Mouse (Mus musculus) testis, adult 2 months (tissue): ENCODE measurements around the gene Phtf1. TPM values are rescaled to one million over a fixed set of nuclear protein-coding genes. Genes with fewer than 3 reads are reported as not detected.
A peak's percentile ranks its signal among the peaks of the same experiment; 100 is the strongest.

Experiments
- H3K27ac ChIP-seq: fragments of 200-500 bp; 2 replicates; pipeline ENCODE4 v1.5.1; 2012; ENCODE audit warnings: low read depth, low read length; ENCODE audit not compliant: control insufficient read depth, insufficient read depth
- H3K27me3 ChIP-seq: fragments of 200-500 bp; 2 replicates; pipeline ENCODE4 v1.6.1; 2012; ENCODE audit warnings: mild to moderate bottlenecking, low read length, moderate library complexity; ENCODE audit not compliant: control insufficient read depth, insufficient read depth
- H3K36me3 ChIP-seq: fragments of 200-500 bp; 2 replicates; pipeline ENCODE4 v1.6.1; 2012; ENCODE audit warnings: mild to moderate bottlenecking, low read length; ENCODE audit not compliant: control insufficient read depth, insufficient read depth
- H3K4me1 ChIP-seq: fragments of 200-500 bp; 2 replicates; pipeline ENCODE4 v1.6.1; 2012; ENCODE audit warnings: low read length; ENCODE audit not compliant: control insufficient read depth, insufficient read depth
- H3K4me3 ChIP-seq: fragments of 200-500 bp; 2 replicates; pipeline ENCODE4 v1.5.1; 2012; ENCODE audit warnings: low read depth, mild to moderate bottlenecking, low read length, moderate library complexity, mixed read lengths; ENCODE audit not compliant: control insufficient read depth
- CTCF ChIP-seq: fragments of 200-500 bp; IDR thresholded peaks from 2 replicates; pipeline ENCODE4 v1.5.1; 2012; ENCODE audit warnings: low read depth, mild to moderate bottlenecking, inconsistent platforms, low read length, moderate library complexity; ENCODE audit not compliant: control insufficient read depth, insufficient read depth, insufficient replicate concordance
- POLR2A ChIP-seq: fragments of 200-500 bp; IDR thresholded peaks from 2 replicates; pipeline ENCODE4 v1.6.1; 2012; ENCODE audit warnings: low read depth, mild to moderate bottlenecking, inconsistent platforms, low read length, moderate library complexity; ENCODE audit not compliant: control insufficient read depth
- polyA plus RNA-seq: library from polyadenylated mRNA; depleted of rRNA; stranded (reverse); fragments of >200 nt; gene quantifications from 2 replicates; pipeline ENCODE4 v1.2.3, GENCODE M21; 2012; rRNA removed

Phtf1 gene
- polyA plus RNA-seq: 21.6 and 24.2 TPM in 2 replicates

- Histone ChIP-seq H3K36me3 (no peaks in the 10 kb centered on the region), H3K4me1 (no peaks in the 10 kb centered on the region; the same call in 1 of the 2 replicates), H3K4me3 (peak within 1 kb of the TSS; percentile 97), H3K27ac (peak within 1 kb of the TSS; percentile 97), H3K27me3 (no peaks in the 10 kb centered on the region)
- peak; percentile 69 for TF ChIP-seq POLR2A
- TF ChIP-seq CTCF: no peak
Observed at GRCm38 (mm10) chr3:103967861-103968691, at the start of gene Phtf1. Gene Phtf1 (plus strand): TSS chr3:103968110.

GRCm38 (mm10) chr3:103920094-103920493 is 47.8 kb upstream of the Phtf1 start:
- peaks cover 3% of the 10 kb centered on the region for H3K36me3 ChIP-seq
- H3K4me3 ChIP-seq: no peak overlapping the region
- H3K27me3 ChIP-seq: no peaks in the 10 kb centered on the region
- no peak overlapping the region for H3K27ac ChIP-seq
- TF ChIP-seq CTCF (no peak), POLR2A (no peak)
- no peaks in the 10 kb centered on the region for H3K4me1 ChIP-seq

- TF ChIP-seq CTCF (no peak), POLR2A (no peak)
- Histone ChIP-seq H3K27me3 (no peaks in the 10 kb centered on the region), H3K27ac (no peak overlapping the region)
Observed at GRCm38 (mm10) chr3:103925302-103925701, 42.6 kb upstream of the Phtf1 start.

GRCm38 (mm10) chr3:103927511-103927910 is 40.4 kb upstream of the Phtf1 start:
- TF ChIP-seq POLR2A (no peak), CTCF (no peak)
- Histone ChIP-seq H3K36me3 (peaks cover 2% of the 10 kb centered on the region; the same call in 1 of the 2 replicates), H3K27ac (no peak overlapping the region), H3K4me3 (no peak overlapping the region), H3K27me3 (no peaks in the 10 kb centered on the region), H3K4me1 (no peaks in the 10 kb centered on the region)

More at GRCm38 (mm10) chr3:103925302-103925701, 42.6 kb upstream of the Phtf1 start:
- Histone ChIP-seq H3K4me3 (no peak overlapping the region), H3K36me3 (peaks cover 2% of the 10 kb centered on the region; the same call in 1 of the 2 replicates), H3K4me1 (no peaks in the 10 kb centered on the region)

DNA sequence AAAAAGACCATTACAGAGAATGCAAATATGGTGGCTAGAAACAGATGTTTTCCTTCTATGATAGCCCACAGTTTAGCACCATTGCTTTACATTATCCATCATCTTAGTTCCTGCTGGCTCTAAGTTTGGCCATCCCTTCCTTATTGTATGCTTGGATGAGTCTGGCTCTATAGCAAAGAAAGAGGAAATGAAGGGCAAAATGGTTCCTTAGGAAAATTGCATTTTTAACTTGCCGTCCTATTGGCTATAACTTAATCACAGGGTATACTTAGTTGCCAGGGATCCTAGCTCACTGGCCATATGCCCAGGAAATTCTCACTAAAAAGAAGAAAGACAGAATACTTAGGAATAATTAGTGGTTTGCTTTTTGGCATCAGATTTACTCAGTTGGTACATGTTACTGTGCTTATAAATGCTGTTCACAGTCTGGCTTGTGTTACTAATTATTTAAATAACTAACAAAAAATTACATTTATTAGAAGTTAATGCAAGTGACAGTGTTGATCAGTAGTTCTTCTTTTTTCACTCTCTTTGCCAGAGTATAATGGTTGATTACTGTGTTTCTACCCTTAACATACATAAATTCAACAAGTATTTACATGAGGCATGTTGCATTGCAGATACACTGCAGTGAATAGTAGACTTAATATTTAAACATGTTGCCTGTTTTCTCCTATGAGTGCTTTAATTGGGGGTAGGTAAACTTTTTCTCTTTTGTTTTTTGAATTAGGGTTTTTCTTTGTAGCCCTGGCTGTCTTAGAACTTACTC is 22.9 kb upstream of the Phtf1 start:
- Histone ChIP-seq H3K27me3 (no peaks in the 10 kb centered on the region), H3K27ac (no peak overlapping the region), H3K36me3 (no peaks in the 10 kb centered on the region), H3K4me1 (no peaks in the 10 kb centered on the region), H3K4me3 (no peak overlapping the region)
- no peak for TF ChIP-seq CTCF
- TF ChIP-seq POLR2A: no peak

- Histone ChIP-seq H3K36me3 (no peaks in the 10 kb centered on the region), H3K27me3 (no peaks in the 10 kb centered on the region), H3K4me3 (no peak overlapping the region), H3K4me1 (no peaks in the 10 kb centered on the region), H3K27ac (no peak overlapping the region)
- TF ChIP-seq CTCF: no peak
- TF ChIP-seq POLR2A: no peak
Observed at GRCm38 (mm10) chr3:103948666-103949065, 19.2 kb upstream of the Phtf1 start.

DNA sequence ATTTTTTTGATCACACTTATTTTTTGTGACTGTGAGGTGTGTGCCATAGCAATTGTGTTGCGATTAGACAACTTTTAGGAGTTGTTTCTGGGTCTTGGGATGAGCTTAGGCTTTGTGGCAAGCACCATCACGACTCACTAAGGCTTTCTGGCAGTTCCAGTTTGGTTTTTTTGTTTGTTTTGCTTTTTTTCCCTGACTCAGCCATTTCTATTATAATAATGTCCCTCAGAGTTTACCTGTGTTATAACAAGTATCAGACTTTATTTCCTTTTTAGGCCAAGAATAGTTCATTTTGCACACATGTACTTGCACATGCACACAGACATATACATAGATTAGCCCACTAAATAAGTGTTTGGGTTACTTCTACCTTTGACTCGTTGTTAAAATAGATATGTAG is 7.3 kb upstream of the Phtf1 start:
- no peak overlapping the region for H3K27ac ChIP-seq
- H3K4me1 ChIP-seq: no peaks in the 10 kb centered on the region
- TF ChIP-seq POLR2A (no peak), CTCF (no peak)
- no peak overlapping the region for H3K4me3 ChIP-seq
- H3K36me3 ChIP-seq: no peaks in the 10 kb centered on the region
- no peaks in the 10 kb centered on the region for H3K27me3 ChIP-seq
